Mouse (Mus musculus): Measurements from ENCODE around the gene Gm10563.
"Not testable (repeated sequence)": the region's sequence is repeated elsewhere in the genome, so short reads cannot be mapped to it uniquely, and the experiment has no call there.

The Gm10563 gene

DNA sequence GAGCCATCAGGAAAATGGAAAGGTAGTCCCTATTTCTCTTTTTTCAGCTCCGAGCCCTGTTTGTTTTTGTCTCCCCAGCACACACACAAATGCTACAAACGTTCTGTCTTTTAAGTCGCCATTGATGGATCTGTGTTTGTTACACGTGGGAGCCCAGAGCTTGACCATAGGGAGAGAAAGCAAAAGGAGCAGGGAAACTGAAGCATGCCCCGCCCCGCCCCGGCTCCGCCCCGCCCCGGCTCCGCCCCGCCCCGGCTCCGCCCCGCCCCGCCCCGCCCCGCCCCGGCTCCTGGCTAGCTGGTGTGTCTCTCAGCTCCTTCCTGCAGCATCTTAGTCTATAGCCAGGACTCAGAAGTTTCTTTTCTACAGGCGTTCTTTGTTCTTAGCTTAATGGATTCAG, 46.7 kb downstream of the Gm10563 start:
- DNase-seq (ENCODE audit: low read depth, low spot score), result no peak

DNA sequence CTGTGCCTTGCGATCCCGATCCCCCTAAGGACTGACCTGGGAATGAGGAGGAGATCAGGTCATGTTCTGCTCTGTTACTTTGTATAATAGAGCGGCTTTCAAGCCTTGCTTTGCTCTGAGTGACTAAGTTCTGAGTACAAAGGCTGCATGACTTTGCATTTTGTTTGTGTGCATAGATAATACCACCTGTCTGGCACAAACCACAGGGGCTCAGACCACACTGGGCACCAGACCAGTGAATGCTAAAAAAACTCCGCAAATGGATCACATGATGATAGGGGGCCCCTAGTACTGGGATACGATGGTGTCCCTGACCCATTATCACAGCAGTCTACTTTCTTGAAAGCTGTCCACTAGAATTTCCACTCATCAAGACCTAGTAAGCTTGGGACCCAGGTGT, 48.6 kb downstream of the Gm10563 start:
- no peak for DNase-seq (ENCODE audit: low read depth, low spot score)

DNA sequence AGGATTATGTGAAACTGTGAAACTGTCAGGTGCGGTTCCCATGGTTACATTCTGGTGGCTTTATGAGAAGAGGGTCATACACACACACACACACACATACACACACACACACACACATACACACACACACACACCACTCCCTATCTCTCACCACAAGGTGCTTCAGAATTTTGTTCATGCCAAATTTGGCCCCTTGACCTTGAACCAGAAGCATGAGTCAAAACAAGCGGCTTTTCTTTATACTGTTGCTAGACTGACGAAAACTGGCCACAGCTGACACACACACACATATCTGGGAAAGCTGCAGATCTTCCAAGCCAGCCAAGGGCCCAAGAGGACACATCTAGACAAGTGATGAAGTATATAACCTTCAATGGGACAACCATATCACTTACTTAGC, 49.4 kb downstream of the Gm10563 start:
- no peak for DNase-seq (ENCODE audit: low read depth, low spot score)

DNA sequence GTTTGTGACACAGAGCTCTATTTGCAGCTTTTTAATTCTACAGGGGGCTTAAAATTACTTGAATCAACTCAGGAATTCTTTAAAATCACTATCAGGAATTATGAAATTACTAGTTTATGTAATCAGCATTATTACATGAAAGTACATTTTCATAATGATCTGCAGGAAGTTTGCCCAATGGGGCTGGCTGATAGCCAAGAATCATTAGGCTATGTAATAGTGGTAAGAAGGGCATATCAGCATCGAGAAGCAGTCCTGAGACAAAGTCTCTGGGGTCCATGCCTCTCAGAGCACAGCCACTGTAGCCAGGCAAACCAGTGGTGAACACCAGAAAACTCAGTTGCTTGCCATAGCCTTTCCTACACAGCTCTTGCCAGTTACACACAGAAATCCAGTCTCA, 51.4 kb downstream of the Gm10563 start:
- DNase-seq (ENCODE audit: low read depth, low spot score), result no peak

DNA sequence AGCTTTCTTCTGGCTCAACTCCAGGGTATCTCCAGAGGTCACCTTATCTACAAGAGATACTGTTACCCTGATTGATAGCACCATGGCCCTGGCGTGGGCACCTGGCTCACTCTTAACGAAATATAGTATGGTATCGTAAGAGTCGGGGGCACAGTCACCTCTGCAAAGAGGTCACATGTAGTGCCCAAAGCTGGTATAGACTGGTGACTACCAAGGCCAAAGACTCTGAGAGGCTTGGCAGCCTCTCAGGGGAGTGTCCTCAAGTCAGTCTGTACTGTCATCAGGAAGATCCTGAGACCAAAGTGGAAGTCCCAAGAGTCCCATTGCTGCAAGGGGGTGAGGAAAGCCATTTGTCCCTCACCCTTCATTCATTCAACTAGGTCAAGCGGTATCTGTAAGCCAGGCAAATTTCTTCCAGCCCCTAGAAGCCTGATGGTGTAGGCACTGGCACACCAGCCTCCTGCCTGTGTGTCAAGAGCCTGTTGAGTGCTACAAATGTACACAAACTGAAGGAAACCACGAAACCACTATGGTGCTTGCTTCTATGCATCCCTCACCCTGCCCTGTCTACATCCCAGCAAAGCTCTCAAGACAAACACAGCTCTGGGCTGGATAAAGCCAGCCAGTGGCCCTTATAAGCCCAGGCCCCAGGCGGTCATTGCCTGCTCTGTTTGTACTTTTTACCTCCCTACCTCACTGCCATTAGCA, 54.0 kb downstream of the Gm10563 start:
- no peak for DNase-seq (ENCODE audit: low read depth, low spot score)

DNA sequence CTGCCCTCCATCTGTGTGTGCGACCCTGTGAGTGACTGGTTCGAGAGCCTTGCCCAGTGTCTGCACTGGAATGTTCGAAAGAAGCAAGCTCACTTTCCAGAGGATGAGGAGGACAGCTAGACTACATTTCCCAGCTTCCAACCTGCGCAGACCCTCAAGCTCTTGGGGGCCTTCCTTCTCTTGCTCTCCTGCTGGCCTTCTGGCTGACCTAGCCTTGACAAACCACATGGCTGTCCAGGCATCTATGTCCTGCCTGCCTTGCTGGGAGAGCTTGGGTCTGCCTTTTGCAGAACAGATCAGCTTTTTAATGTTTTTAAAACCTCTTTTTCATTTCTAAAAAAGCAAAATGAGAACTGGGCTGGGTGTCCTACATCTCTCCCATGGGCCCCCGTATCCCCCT, 55.9 kb downstream of the Gm10563 start:
- DNase-seq (ENCODE audit: low read depth, low spot score), result no peak

DNA sequence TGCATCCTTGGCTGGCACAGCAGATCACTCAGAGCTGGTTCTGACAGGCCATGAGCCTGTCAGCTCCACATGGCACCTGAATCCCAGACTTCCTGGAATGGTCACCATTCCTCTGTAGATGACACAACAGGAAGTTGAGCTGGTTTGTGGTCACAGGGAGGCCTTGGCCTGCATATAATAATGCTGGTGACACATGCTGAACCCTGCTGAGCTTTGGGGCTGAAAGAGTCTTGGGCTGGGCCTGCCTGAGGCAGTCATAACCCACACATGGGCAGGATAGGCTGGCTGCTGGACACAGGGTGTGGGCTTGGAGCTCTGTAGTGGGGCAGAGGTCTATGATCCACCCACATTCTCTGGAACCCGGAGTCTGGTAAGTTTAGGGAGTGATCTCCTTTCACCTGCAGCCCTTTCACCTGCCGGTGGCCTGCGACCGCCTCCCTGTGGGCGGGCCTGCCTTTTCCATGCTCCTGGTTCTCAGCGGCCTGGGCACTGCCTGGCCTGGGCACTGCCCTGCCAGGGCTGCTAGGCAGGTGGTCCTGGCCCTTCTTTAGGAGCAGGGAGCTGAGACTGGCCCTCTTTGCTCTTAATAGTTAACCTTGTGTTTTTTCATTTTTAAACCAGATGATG, 62.8 kb downstream of the Gm10563 start:
- DNase-seq (ENCODE audit: low read depth, low spot score), result no peak

DNA sequence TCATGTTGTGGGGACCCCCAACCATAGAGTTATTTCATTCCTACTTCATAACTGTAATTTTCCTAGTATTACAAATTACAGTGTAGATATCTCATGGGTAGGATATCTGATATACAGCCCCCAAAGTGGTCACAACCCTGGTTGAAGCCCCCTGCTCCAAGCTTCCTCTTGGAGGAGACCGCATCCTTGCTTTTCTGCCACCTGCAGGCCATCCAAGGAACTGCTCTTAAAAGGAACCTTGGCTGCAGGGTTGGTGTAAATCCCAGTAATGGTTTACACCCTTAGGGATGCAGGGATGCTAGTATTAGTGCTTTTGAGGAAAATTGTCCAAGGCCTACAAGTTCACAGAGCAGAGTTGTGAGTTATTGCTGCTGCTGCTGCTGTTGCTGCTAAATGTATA, 64.8 kb downstream of the Gm10563 start:
- DNase-seq (ENCODE audit: low read depth, low spot score), result no peak

DNA sequence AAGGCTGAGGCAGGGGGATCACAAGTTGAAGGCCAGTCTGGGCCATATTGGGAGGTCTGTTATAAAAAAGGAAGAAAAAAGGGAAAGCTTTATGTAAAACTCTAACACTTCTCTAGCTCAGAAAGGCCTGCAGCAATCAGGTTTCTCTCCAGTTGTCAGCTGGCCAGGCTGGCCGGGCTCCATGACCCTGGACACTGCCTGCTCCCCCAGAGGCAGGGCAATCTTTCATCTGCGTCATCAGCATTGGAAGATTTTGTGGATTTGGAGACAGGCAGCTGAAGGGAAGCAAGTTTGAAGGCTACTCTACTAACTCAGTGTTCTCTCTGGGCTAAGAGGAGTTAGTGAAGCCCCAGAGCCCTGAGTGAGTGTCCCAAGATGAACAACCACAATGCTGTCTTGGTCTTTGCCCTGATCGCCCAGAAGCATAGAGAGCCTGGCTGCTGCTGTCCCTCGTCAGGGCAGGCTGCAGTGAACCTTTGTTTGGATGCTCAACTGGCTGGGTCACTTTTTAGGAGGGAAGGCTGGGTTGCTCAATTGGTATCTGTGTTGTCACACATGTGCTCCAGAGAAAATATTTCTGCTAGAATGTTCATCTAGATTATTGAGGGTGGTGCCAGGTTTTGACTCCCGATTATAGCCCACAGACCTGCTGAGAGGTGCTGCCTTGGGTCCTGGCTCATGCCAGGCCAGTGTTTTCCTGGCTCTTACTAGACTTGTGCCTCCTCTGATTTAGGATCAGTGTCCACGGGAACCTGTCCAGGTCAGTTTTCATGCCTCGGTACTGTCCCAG, 66.7 kb downstream of the Gm10563 start:
- DNase-seq (ENCODE audit: low read depth, low spot score), result peak; percentile 80

DNA sequence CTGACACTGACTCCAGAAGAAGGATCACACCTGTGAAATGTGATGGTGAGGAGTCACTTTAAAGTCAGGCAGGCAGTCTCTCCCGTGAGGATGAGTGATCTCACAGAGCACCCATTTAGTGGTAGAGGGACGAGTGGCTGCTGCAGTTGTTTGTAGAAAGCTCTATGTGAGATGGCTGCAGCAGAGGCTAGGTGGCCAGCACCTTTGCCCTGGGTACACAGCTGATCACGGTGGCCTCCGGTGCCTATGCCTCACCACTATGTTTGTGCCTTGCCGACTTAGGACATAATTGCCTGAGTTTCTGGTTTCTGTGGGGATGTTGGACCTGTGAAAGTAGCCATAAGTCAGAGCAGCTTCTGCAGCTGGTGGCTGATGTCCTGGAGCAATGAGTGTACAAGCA, 67.5 kb downstream of the Gm10563 start:
- no peak for DNase-seq (ENCODE audit: low read depth, low spot score)

DNA sequence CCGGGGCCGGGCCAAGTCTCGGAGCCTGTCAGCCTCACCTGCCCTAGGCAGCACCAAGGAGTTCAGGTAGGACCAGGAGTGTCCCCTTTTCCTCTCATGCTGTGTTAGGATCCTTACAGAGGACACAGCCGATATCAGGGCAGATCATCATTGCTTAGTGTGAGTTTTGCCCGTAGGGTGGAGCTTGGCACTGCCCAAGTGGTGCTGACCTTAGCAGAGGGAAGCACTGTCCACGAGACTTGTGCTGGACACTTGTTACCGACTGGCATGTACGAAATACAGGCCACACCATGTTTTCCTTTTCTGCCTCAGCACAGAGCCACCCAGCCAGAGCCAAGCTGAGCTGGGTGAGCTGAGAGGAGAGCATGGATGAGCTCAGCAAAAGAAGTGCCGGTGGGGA, 68.1 kb downstream of the Gm10563 start:
- peak; percentile 73 for DNase-seq (ENCODE audit: low read depth, low spot score)

DNA sequence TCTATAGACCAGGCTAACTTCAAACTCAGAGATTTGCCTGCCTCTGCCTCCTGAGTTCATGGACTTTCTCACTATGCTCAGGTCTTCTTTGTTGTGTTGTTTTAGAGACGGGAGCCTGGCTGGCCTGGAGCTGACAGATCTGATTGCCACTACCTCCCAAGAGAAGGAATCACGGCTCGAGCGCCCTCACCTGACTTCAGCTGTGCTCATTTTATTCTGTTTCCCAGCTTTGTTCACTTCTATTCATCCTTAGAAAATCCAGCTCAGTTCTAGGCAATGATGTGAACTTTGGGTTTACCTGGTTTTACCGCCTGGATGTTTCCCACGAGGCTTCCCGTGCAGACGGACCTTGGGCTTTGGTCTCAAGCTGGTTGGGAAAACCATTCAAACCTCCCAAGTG, 69.7 kb downstream of the Gm10563 start:
- no peak for DNase-seq (ENCODE audit: low read depth, low spot score)

DNA sequence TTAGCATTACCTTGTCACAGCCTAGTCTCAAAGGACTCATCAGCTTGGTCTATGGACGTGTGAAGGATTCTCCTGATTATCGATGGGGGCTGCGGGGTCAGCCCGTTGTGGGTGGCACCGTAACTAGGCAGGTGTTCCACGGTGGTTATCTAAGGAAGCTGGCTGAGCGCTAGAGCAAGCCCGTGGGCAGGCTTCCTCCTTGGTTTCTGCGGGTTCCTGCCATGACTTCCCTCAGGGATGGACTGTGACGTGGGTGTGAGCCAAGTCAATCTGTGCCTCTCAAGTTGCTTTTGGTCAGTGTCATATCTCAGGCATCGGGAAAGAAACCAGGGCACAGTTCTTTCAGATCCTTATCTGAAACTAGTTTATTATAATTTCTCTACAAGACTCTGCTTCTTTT, 70.3 kb downstream of the Gm10563 start:
- DNase-seq (ENCODE audit: low read depth, low spot score), result peak; percentile 79

DNA sequence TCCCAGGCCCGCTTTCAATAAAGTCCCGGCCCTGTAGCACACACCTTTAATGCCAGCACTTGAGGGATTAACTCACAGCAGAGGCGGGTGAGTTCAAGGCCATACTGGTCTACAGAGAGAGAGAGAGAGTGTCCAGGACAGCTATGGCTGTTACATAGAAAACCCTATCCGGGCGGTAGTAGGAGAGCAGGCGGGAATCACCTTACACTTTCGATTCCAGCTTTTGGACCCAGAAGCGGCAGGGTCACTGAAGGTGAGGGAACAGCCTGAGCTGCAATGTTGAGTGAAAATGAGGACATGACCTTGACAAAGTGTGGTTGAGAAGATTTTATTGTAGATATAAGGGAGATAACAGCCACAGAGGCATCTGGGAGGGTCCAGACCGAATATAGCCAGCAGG, 71.3 kb downstream of the Gm10563 start:
- no peak for DNase-seq (ENCODE audit: low read depth, low spot score)

DNA sequence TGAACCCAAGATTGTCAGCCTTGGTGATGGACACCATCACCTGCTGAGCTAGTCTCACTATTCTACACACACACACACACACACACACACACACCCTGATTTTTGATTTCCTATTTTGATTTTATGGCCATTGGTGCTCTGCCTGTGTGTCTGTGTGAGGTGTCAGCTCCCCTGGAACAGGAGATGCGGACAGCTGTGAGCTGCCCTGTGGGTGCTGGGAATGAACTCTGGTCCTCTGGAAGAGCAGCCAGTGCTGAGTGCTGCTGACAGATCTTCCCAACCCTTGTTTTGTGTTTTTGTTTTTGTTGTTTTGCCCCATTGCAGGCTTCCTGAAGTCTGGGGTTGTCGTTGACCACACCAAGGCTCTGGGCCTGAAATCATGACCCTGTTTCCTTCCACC, 72.1 kb downstream of the Gm10563 start:
- DNase-seq (ENCODE audit: low read depth, low spot score), result no peak

DNA sequence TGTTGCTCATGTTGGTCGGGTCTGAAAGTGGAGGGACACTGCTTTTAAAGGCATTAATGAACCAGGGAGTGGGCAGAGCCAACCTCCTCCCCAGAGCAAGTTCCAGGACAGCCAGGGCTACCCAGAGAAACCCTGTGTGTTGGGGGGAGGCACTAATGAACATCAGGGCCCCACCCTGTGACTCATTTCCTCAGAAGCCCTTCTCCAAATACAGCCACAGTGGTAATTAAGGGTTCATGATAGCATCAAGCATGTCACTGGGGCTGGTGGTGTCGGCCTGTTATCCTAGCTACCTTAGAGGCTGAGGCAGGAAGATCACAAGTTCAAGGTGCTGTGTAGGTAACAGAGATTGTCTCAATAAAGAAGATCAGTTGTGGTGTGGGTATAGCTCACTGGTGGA, 73.8 kb downstream of the Gm10563 start:
- no peak for DNase-seq (ENCODE audit: low read depth, low spot score)

DNA sequence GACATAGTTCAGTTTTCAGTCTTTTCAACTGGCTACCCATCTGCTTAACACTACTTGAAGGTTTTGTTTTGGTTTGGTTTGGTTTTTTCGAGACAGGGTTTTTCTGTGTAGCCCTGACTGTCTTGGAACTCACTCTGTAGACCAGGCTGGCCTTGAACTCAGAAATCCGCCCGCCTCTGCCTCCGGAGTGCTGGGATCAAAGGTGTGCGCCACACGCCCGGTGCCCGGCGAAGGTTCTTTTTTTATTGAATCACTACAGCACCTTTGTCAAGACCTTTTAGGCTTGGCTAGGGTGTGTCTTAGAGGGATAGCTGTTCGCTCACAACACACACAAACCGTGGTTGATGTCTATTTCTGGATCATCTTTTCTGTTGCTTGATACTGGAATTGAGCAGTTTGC, 74.9 kb downstream of the Gm10563 start:
- not testable (repeated sequence) for DNase-seq (ENCODE audit: low read depth, low spot score)

DNA sequence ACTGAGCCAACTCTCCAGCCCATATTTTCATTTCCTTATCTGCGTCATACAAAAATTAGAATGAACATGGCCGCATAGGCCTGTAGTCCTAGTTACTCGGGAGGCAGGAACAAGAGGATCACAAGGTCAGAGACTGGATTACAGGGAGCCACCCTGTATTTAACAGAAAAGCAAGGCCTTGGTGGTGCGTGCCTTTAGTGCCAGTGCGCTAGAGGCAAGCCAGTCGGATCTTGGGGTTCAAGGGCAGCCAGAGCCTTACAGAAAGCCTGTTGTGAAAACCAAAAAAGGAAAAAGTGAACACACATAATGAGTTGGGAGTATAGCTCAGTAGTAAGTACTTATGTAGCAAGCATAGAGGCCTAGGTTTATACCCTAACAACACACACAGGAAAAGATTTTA, 75.4 kb downstream of the Gm10563 start:
- no peak for DNase-seq (ENCODE audit: low read depth, low spot score)

DNA sequence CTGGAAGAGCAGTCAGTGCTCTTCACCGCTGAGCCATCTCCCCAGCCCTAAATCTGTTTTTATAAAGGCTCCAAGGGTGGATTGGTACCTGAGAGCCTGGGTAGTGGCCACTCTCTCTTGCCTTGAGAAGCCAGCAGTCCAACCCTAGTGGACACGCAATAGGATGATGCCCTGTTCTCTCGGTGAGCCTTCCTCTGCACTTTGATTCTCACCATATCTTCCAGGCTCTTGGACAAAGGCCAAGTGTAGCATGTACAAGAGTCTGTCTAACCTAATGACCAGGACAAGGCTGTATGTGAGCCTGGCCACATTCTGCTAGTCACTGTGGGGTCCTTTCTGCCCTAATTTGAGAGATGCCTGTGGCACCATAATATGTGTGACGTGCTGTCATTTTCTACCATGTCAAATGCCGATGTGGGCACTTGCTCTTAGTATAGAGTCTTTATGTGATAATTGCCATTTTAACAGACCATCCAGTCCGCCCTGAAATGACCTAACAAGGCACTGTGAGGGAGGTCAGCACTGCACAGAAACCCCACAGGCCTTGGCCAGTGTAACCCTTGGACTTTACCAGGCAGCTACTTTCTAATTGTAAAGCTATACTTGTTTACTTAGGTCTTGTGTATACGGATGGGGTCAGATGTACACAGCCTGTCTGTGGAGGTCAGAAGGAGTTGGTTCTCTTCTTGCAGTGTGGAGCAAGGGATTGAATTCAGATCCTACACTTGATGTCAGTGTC, 76.4 kb downstream of the Gm10563 start:
- DNase-seq (ENCODE audit: low read depth, low spot score), result no peak

DNA sequence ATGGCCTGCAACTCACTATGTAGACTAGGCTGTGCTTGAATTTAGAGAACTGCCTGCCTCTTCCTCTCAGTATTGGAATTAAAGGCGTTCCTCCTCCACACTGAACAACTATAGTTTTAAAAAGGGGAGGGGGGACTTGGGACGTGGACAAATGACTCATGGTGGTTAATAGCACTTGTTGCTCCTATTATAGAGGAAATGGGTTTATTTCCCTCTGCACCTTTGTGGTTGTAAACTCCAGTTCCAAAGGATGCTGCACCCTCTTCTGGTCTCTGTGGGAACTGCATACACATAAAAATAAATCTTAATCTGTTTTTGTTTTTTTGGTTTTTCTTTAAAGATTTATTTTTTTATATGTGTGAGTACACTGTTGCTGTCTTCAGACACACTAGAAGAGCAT, 77.0 kb downstream of the Gm10563 start:
- no peak for DNase-seq (ENCODE audit: low read depth, low spot score)

DNA sequence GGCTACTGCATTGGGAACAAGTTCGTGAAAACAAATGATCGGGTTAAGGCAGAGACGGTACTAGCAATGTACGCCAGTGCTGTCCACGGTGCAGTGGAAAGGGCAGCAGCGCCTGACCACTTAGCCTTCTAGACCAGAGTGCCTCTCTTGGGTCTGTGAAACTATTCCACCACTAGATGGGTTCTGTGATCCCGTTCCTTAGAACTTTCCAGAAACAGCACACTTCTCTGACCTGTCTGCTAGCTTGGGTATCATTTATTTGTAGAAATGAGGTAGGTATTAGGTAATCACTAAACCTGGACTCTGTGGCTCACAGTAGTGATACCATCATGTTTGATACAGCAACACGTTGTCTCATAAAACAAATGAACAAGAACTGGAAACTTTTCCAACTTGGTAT, 78.7 kb downstream of the Gm10563 start:
- DNase-seq (ENCODE audit: low read depth, low spot score), result no peak
